1 mouse cellular context compared by ENCODE assay signal in genomic region chr6:129365959-129366359, GRCm38 (mm10).
TF ChIP-seq lines count a peak whose summit lies in the region.

No protein-coding gene starts in this region.

TF ChIP-seq in CH12.LX, 34 proteins besides CTCF, POLR2A, EP300 and RAD21 (continued from another document):
- TF ChIP-seq MEF2A (IDR thresholded peaks at IDR 0.05; ENCODE audit: borderline replicate concordance, low read depth, low read length) (peak; percentile 58; the same call in 1 of the 2 replicates), RCOR1 (conservative IDR thresholded peaks at IDR 0.05; ENCODE audit: low read depth, low read length) (0 out of 2 replicates have a peak, but pooled peaks have one; percentile 3), POLR2AphosphoS2 (IDR thresholded peaks at IDR 0.05; ENCODE audit: low read depth, low read length) (no peak), CHD2 (IDR thresholded peaks at IDR 0.05; ENCODE audit: low read length) (no peak)
